Mouse (Mus musculus) MEL-GATA-1-ER (cell line): ENCODE measurements around the gene Selenon.

Experiments
- DNase-seq: peaks from one replicate; pipeline ENCODE4 v3.0.0-alpha.2; 2012; ENCODE audit warnings: low read depth; ENCODE audit errors: extremely low read depth

Gene Selenon

DNA sequence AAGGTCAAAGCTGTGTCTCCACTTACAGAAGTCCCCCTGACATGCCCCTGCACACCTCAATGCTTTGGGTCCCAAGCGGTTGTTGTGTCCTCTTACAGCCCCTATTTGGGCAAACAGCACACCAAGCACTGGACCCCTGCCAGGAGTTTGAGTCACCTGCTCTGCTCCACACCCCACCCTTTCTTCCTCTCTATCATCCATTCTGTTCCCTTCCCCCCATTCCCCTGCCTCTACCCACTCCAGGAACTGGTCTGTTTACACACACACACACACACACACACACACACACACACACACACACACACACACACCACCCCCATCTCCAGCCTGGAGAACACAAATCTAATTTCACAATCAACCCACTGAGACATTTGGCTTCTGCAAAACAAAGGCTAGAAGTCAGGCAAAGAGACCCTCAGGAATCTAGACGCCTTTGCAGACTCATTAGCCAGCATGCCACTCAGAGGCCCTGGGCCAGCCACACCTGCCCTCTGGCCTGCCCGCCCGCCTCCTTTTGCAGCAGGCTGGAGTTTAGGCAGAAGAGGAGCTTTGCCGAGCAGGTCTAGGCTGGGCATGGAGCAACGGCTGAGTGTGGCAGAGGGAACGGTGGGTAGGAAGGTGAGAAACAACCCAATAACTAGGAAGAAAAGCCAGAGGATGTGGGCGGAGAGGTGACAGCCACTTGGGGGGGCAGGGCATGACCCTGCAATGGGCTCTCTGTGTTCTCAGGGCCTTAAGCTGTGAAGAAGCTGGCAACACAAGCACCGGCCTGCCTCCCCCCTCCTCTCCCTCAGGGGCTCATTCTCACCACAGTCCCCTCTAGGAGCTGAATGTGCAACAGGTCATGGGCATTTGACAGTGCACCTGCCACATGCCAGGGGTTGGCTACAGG lies 4.9 kb downstream of the Selenon start:
- no peak for DNase-seq

DNA sequence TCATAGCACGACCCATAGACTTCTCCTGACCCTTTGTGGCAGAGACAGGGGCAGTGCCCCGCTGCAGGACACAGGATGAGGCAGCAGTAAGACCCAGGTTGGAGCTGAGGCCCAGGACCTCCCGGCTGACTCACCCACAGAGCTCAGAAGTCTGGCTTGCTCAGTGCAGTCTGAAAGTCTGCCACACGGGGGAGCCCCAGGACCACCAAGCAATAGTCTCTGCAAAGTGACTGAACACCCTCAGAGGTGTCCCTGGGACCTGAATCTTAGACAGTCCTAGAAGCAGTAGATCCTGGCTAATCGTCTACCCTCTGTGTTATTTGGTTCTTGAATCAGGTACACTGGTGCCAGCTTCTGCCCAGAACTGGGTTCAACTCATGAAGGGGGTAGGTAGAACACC lies 8.7 kb downstream of the Selenon start:
- peak; percentile 56 for DNase-seq

DNA sequence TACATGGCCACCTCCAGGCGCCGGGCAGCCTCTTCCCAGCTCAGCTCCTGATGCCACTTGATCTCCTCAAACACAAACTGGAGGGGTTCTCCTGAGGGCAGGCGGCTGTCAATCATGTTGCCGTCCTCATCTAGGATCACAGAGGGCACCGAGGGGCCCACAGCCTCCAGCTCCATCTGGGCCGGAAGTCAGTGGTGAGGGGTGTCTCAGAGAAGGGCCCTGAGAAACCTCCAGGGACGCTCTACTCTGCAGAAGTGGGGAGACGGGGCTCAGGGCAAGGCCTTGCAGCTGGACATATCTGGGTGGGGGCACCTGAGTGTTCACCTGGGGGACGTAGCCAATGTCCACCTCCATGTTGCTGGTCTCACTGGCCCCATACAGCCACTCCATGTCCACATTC lies 9.2 kb downstream of the Selenon start:
- no peak for DNase-seq

DNA sequence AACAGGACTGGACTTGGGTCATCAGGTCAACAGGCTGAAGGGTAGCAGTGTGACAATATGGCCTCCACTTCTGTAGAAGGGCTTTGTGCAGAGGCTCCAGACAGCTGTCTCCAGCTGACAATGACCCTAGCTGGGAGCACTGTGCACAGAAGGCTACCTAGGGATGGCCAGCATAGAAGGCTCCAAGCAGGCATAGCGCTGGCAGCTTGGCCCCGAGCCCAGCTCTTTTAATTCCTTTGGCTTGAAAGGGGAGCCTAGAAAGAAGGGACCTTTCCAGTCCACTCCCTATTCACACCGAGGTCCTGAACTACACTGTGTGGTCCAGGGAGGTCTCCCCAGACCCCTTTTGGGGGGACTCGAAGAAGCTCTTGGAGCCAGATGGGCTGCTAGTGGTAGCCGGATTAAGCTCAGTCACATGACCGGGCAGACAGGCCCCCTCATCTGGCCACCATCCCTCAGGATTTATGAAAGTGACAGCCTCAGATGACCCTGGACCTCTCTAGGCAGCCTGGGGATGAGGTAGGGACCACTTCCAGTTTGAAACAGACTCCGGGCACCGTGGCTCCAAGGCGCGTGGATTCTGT lies 12.9 kb downstream of the Selenon start:
- DNase-seq, result no peak

DNA sequence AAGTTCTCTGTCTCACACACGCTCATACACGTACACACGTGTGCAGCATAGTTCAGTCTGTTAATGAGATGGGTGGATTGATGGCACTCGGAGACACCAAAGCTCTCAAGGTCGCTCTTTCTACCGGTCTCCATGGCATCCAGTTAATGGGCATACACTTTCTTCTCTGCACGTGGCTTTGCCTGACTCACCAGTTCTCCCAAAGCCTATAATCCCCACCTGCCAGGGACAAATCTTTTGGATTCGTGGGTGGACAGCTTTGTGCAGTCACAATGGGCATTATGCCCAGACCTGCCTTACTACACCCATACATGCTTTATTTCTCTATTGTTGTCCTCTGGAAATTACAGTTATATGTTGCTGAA lies 16.2 kb downstream of the Selenon start:
- no peak for DNase-seq

DNA sequence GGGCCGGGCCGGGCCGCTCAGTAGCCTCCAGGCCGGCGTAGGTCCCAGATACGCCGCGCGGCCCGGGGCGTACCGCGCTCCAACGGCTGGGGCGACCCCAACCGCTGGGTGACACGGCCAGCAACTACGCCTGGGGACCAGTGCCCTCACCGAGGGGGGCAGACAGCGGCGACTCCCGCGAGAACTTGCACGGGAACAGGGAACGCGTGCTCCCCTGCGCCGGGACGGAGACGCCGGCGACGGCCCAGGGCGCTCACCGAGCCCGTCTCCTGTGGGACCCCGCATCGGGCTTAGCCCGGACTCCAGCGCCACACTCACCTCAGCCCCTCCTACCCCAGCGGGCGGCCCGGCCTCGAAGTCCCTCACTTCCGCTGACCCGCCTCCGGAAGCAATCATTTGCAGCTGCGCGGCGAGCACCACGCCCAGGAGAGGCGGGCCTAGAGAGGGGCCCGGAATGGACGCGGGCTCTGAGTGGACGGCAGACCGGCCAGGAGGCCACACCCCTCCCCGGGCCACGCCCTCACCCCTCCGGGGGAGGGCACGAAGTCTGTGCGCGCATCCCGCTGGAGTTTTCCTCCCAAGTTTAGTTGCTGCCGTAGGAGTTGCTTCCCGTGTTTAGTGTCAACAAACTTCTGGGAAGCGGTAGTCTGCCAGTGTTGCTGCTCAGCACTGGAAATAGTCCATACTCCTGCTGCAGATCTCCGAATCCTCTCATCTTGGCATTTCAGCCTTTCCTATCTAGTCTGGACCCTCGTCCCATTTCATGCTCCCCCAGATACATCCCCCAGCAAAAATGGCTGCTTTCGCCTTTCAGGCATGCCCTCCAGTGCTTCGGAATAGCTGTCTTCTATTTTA lies 16.8 kb downstream of the Selenon start, which contains the start of gene Mtfr1l:
TSS of gene Mtfr1l (minus strand) at position 456 of the 855 bp plus-strand sequence.
- peak; percentile 86 for DNase-seq

DNA sequence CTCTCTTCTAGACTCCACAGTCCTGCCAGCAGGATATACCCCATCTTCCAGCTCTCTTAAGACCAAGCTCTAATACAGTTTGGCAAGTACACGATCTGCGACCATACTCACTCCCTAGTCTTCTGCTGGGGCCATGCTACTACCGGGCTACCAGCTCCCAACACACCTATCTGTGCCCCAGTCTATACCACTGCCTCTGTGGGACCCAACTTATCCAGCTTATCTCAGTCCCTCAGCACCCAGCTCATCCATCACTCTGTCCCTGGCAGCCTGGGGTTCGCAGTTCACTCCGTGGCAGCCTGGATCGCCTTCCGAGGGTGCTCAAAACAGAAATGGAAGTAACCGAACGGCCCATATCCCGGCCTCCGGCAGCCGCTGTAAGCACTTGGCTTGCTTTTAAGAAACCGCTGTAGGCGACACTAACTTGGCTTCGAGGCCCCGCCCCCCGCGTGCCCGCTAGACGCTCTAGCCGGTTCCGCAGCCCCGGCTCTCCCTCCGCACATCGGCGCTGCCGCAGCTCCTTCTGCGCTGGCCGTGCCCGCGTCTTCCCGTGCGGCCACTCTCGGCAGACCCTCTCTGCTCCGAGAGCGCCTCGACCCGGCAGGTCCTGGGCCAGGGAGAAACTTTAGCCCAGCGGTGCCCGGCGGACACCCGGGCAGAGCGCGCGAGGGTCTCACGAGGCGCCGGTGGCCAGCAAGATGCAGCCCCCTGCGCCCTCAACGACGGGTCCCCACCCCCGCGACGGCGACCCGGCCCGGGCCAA lies 17.7 kb downstream of the Selenon start:
- peak; percentile 43 for DNase-seq

DNA sequence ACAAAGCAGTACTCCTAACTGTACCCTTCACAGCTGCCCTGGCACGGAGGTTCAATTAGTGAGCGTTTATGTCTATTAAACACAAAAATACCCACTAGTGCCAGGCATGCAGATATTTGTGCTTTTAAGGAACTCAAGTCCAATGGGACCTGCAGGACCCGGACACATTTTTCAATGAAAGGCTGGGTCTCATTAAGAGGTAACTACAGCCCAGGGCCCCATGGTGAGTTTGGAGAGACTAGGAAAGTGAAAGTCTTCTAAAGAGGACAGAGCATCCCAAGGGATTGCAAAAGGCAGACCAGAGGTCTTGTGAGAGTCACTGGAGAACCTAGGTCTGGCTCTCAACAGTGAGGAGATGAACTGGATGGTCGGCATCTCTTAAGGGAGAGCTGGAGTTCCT lies 18.5 kb downstream of the Selenon start:
- DNase-seq, result no peak

DNA sequence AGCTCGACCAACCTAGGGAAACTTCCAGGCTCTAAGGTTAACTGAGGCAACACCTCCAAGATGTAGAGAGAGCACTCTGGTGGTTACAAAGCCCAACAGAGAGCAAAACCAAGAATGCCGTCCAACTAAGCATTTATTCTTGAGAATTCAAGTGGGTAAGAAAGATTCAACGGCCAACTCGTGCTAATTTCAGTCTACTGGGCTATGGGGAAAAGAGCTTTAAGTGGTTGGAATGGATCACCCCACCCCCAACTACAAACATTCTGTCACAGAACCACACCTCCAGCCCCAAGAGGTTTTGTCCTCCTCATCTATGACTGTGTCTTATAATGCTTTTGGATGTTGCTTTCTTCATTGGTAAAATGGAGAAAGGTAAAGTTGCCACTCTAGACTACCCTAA lies 19.0 kb downstream of the Selenon start:
- no peak for DNase-seq

DNA sequence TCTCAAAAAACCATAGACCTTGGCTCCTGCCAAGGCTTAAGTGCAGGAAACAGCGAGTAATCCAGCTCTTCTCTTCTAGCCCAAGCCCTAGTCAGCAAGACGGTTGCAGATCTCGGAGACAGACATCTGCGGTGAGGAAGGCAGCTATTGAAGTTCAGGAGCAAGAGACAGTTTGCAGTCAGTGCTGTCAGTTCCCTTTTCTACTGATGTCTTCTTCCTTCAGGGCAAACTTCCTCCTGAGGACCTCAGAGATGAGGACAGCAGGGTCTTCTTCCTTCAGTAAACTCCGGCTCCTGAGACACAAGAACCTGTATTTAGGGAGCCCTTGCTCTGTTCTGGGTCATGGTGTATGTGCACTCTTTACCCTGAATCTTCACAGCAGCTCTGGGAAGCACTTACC lies 25.7 kb downstream of the Selenon start:
- DNase-seq, result no peak

DNA sequence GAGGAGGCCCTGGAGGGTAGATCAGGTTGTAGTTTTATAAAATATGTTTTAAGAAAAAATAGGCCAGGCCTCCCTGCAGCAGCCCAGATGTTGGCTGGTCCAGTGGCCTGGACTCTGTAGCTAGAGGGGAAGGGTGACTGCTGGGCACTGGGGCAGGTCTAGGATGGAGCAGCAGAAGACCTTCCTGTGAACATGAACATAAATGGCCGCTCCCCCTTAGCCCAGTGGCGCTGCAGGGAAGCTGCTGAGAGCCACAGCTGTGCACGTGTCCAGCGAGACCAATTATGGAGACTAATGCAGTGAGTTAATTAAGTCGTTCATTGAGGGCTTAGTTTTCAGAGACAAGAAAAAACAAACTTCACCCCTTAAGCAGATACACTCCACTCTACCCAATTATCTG lies 26.2 kb downstream of the Selenon start:
- DNase-seq, result no peak

DNA sequence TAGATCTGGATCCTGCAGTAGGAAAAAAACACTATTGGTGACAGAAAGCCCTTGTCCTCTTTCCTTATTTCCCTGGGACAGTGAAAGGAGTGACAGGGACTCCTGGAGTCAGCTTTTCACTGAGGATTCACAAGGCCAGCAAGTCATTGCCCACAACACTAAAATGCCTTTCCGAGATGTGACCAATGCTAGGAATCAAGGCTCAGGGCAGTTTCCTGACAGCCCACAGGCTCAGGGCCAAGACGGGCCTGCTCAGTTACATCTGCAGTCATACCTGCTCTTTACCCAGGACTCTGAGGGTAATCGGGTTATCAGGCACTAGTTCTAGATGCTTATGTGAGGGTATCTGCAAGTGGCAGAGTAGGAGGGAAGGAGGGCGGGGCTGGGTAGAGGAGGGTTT lies 28.5 kb downstream of the Selenon start:
- DNase-seq, result no peak

DNA sequence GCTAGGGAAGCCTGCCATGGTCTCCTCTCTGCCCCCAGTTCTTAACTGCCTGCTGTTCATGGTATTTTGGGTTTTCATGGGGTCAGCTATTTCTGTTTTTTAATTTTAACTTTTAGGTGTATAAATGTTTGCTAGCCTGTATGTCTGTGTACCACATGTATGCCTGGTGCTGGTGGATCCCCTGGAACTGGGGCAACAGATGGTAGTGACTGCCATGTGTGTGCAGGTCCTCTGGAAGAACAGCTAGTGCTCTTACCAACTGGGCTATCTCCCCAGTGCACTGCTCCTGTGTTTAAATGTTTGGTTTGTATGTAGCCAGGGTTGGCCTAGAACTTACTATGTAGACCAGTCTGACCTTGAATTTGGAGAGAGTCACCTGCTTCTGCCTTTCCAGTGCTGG lies 32.7 kb downstream of the Selenon start:
- no peak for DNase-seq

DNA sequence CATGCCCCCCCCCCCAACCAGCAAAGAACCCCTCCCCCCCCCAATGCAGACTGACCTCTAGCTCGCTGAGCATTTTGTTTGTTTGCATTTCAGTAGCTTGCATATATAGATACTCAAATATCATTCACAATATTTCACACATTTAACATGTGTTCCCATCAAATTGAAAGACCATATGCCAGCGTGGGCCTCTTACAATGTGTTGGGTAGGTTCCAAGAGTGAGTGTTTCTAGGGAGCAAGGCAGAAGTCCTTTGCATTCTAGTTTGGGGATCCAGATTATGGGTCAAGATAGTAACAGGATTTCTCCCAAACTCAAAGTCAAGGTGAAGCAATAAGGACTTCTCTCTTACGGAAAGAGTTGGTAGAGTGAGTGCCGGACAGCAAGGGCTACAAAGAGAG lies 33.4 kb downstream of the Selenon start:
- DNase-seq, result no peak

DNA sequence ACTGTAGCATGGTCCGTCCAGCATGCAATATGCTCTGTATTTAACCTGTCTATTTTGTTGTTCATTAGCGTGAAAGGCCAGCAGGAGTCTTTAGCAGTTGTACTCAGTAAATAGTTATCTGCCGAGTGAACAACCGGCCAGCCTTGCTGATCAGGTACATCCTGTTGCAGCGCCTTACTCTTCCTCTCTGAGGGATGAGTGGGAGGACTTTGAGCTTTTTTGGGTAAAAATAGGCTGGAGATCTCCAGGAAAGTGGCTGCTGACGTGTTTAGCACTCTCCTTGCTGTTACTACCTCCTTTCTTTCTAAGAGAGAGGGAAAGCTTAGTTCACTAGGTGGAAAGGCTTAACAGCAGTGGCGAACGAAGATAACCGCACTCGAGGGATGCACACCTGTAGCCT lies 34.2 kb downstream of the Selenon start:
- DNase-seq, result no peak

DNA sequence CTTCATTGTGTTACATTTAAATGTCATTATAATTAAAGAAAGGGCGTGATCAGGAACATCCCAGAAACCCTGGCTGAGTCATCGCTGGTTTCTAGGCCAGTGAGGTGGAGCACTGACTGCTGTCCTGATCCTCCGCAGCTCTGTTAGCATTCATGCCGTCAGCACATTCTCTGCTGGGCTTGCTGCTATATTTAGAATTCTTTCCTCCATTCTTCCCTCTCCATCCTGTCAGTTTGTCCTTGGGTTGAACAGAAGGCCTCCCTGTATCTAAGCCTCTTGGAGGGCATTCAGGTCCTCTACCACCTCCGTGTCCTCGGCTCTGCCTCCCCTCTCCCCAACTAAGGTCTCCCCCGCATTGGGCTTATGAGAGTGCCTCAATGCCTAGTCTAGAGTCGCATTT lies 35.0 kb downstream of the Selenon start:
- no peak for DNase-seq

DNA sequence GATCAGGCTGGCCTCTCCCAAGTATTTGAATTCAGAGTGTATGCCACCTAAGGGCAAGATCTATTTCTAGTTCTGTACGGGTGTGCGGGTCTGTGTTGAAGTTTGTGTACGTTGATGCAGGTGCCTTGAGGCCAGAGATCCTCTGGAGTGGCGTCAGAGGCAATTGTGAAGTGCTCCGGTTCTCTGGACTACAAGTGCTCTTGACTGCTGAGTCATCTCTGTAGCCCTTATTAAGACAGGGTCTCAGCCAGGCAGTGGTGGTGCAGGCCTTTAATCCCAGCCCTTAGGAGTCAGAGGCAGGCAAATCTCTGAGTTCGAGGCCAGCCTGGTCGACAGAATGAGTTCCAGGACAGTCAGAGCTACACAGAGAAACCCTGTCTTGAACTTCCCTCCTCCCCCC lies 36.4 kb downstream of the Selenon start:
- no peak for DNase-seq

DNA sequence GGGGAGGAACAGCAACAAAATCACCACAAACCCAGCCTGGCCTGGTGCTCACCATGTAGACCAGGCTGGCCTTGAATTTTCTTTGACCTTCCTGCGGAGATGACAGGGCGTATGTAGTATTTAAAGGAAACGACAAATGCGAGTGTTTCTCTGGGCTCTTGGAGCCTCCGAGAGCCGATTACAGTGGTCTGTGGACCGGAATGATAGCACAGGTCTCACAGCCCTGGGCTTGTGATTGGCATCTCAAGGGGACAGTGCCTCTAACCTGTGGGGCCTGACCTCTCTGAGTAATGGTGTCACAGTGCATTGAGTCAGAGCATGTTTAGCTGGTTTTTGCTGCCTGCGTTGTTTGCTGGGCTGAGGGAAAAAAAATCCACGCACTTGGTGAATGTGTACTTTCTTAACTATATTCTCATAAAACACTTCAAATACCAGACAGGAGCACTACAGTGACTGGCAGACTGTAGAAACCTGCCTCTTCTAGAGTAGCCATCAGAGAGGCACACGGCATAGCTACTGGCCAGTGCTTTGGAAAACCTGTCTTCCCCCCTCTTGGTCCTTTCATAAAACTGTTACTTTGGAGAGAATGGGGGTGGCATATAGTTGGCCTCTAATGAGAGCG lies 37.5 kb downstream of the Selenon start:
- DNase-seq, result no peak

DNA sequence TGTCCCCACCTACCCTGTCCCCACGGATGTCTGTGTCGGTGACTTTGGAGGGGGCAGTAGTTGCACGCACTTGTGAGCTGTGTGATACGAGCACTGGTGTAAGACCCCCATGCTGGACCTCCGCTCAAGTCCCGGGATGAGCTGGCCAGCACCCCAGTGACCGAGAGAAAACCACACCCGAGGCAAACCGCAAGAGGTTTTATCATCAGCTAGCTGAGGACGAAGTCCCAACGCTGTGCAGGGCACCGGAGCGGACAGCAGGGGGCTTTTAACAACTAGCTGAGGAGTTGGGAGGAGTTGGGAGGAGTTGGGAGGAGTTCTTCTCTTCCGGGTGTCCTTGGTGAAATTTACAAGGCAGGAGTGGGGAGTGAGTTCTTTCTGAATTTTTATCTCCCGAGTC lies 39.2 kb downstream of the Selenon start:
- no peak for DNase-seq

DNA sequence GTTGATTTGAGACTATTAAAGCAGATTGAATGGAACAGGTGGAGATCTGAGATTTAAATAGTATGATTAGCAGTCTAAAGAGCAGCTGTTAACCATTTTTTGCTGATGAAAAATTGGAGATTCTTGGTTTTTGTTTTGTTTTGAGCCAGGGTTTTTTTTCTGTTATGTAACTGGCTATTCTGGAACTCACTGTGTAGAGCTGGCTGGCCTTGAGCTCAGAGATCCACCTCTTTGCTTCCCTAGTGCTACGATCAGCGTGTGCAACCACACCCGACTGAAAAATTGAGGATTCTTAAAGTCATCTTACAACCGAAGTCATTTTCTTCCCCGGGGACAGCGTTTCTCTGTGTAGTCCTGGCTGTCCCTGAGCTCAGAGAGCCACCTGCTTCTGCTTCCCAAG lies 40.2 kb downstream of the Selenon start:
- DNase-seq, result no peak

DNA sequence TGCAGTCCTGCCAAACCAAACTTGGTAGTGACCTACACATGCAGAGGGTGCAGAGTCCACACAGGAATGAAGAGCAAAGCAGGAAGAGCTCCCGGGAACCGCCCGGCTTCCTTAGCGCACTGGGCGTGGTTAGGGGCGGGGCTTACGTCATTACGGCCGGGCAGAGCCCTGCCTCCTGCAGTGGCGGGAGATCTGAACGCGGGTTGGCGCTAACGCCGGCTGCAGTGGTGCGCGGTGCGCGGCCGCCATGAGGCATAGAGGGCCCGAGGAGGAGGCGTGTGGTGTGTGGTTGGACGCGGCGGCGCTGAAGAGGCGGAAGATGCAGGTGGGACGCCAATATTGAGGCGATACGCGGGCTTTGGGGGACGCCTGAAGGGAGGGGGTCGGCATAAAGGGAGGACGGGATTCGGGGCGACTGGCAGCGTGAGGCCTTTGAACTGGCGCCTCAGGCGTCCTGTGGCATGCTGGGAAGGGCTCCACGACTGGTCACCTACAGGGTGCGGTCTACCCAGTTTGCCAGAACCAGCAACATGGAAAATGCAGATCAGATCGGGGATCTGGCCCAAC lies 41.0 kb downstream of the Selenon start, which contains the start of gene Aunip:
TSS of gene Aunip (plus strand) at position 155 of the 567 bp plus-strand sequence.
- DNase-seq, result no peak
